Mouse (Mus musculus) myocyte (in vitro differentiated cells): ENCODE measurements at regions not wholly inside any gene's neighbourhood (a gene's known extent, or its start where the extent isn't known, plus 50 kb on each side); places are given as distances from the start of the nearest gene placed in this dataset.
A peak's percentile ranks its signal among the peaks of the same experiment; 100 is the strongest.

ENCODE experiments used
- CEBPB ChIP-seq: IDR thresholded peaks from 2 replicates; pipeline ENCODE4 v1.6.1; 2011; ENCODE audit warnings: mild to moderate bottlenecking, moderate library complexity; ENCODE audit not compliant: poor library complexity, insufficient read depth, severe bottlenecking
- E2F4 ChIP-seq: IDR thresholded peaks from one replicate; pipeline ENCODE4 v1.6.1; 2011; ENCODE audit warnings: mild to moderate bottlenecking, control low read depth, moderate library complexity; ENCODE audit not compliant: insufficient read depth
- MAX ChIP-seq: IDR thresholded peaks from one replicate; pipeline ENCODE4 v1.6.1; 2011; ENCODE audit warnings: low read depth, mild to moderate bottlenecking, control low read depth
- MYOD1 ChIP-seq, 3 experiments: IDR thresholded peaks; one replicate each; pipeline ENCODE4 v1.6.1; 2011; ENCODE audit warnings: control low read depth in 2 of 3, low read depth in 2 of 3, mild to moderate bottlenecking in 2 of 3, moderate library complexity in 1 of 3; ENCODE audit not compliant: insufficient read length in 2 of 3, control insufficient read depth in 1 of 3
- MYOG ChIP-seq, 3 experiments: IDR thresholded peaks; one replicate each; pipeline ENCODE4 v1.6.1; 2011; ENCODE audit warnings: control low read depth in 2 of 3, low read depth in 2 of 3, mild to moderate bottlenecking in 2 of 3; ENCODE audit not compliant: insufficient read length in 2 of 3, control insufficient read depth in 1 of 3, insufficient read depth in 1 of 3
- POLR2A ChIP-seq: IDR thresholded peaks from one replicate; pipeline ENCODE4 v1.6.1; 2011; ENCODE audit warnings: low read depth, mild to moderate bottlenecking, control low read depth, moderate library complexity; ENCODE audit not compliant: insufficient read length
- POLR2AphosphoS2 ChIP-seq: IDR thresholded peaks from one replicate; pipeline ENCODE4 v1.6.1; 2011; ENCODE audit warnings: low read depth, control low read depth; ENCODE audit not compliant: insufficient read length
- REST ChIP-seq: IDR thresholded peaks from one replicate; pipeline ENCODE4 v1.6.1; 2011; ENCODE audit warnings: mild to moderate bottlenecking, control low read depth, moderate library complexity; ENCODE audit not compliant: insufficient read depth, insufficient read length
- SRF ChIP-seq: IDR thresholded peaks from one replicate; pipeline ENCODE4 v1.6.1; 2011; ENCODE audit warnings: low read depth; ENCODE audit not compliant: control insufficient read depth, insufficient read length
- TCF12 ChIP-seq: IDR thresholded peaks from one replicate; pipeline ENCODE4 v1.6.1; 2011; ENCODE audit warnings: mild to moderate bottlenecking, control low read depth; ENCODE audit not compliant: poor library complexity, insufficient read depth, severe bottlenecking
- TCF3 ChIP-seq: IDR thresholded peaks from one replicate; pipeline ENCODE4 v1.6.1; 2011; ENCODE audit warnings: low read depth, control low read depth; ENCODE audit not compliant: insufficient read length
- USF1 ChIP-seq: IDR thresholded peaks from one replicate; pipeline ENCODE4 v1.6.1; 2011; ENCODE audit warnings: low read depth, mild to moderate bottlenecking, control low read depth, moderate library complexity

- no peak for TF ChIP-seq TCF3
- TF ChIP-seq POLR2A = no peak
- no peak for TF ChIP-seq E2F4
- no peak for TF ChIP-seq MYOD1 (IDR thresholded peaks at IDR 0.05; ENCODE audit: control insufficient read depth in 1 of 3, insufficient read length in 2 of 3, low read depth in 2 of 3)
- no peak for TF ChIP-seq REST
- TF ChIP-seq POLR2AphosphoS2 = no peak
- no peak for TF ChIP-seq SRF
- no peak for TF ChIP-seq USF1
- peak; percentile 26 for TF ChIP-seq TCF12
- no peak for TF ChIP-seq MAX
- TF ChIP-seq MYOG (IDR thresholded peaks at IDR 0.05; ENCODE audit: control insufficient read depth in 1 of 3, insufficient read depth in 1 of 3, insufficient read length in 2 of 3, low read depth in 2 of 3) = no peak
- peak; percentile 94 for TF ChIP-seq CEBPB
Observed at GRCm38 (mm10) chr15:97499240-97499639, 206.4 kb downstream of the Rpap3 start.
